Mouse (Mus musculus): ENCODE measurements at regions not wholly inside any gene's neighbourhood (a gene's known extent, or its start where the extent isn't known, plus 50 kb on each side); places are given as distances from the start of the nearest gene placed in this dataset.
"Not testable (repeated sequence)": the region's sequence is repeated elsewhere in the genome, so short reads cannot be mapped to it uniquely, and the experiment has no call there.

DNA sequence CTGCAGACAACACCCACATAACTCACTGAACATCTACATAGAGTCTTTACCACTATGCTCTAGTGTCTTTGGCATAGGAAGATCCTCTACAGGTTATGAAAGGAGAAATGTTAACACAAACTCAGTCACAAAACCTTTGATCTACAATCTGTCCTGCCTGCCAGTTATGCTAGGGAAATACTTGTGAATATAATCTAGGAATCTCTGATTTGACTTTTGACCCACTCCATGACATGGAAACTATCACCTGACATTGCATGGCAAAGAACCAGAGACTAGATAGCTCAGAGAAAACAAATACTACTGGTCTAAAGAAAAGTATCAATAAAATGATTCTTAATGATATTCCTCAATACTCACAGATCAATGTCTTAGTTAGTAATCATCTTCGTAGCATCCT, 524.3 kb upstream of the Kif18a start:
- DNase-seq (ENCODE audit: low spot score in 2 of 2), result no peak

DNA sequence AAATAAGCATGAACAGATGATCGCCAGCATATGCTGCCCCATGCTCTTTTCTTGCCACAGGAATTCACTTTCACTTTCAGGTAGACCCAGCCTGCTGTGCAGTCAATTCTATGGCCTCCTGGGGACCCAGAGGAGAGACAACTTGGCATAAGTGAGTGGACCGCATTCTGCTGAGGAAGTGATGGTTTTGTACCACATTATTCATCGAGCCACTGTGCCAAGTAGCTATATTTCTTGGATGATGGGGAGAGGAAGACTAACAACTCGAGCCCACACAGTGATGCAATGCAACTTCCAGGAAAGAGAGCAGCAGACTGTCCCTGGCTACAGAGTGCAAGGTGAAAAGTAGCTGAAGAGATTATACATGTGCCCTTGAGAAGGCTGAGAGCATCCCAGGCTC, 515.8 kb upstream of the Kif18a start:
- peak; percentile 1 for DNase-seq (ENCODE audit: low spot score in 2 of 2)

DNA sequence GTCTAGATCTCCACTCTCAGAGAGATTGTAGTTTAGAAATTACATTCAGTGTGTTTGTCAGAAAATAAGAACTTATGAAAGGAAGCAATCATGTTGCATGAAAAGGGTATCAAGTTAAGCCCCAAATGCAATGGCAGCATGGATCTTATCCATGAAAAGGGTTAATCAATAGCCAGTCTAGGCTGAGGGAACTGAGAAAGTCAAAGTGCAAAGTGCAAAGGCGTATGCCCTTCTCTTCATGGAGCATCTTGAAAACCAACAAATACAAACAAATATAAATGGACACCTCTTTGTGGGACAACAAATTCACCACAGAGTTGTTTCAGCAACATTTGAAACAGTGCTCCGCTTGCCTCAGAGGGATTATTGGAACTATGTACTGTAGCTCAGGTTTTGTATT, 514.1 kb upstream of the Kif18a start:
- no peak for DNase-seq (ENCODE audit: low spot score in 2 of 2)

DNA sequence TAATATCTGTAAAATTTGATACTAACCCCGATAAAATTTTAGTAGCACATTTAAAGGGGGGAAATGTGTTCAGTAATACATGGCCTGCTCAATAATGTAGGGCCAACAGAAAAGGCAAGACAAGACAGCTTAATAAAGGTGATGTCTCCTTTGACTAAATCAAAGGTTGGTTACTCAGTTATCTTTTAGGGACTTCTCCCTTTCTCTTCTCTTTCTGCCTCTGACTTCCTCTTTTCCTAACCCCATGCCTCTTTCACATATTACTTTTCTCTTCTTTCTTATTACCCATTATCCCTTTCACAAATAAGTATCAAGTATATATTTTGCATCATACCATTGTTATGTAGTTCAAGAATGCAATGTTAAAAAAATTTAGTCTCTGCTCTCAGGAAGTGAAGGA, 510.2 kb upstream of the Kif18a start:
- DNase-seq (ENCODE audit: low spot score in 2 of 2), result no peak

DNA sequence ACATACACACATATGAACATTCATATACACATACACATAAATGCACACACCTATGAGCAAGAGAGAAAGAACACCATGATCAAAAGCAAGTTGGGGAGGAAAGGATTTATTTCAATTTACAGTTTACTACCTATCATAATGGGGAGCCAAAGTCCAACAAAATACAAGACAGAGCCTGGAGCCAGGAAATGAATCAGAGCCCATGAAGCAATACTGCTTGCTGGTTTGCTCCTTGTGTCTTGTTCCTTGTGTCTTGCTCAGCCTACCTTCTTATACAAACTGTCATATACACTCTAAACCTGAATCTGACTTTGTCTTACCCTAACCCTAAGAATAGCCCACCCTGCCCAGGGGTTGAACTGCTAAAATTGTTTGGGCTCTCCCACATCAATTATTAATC, 497.1 kb upstream of the Kif18a start:
- DNase-seq (ENCODE audit: low spot score in 2 of 2), result no peak

DNA sequence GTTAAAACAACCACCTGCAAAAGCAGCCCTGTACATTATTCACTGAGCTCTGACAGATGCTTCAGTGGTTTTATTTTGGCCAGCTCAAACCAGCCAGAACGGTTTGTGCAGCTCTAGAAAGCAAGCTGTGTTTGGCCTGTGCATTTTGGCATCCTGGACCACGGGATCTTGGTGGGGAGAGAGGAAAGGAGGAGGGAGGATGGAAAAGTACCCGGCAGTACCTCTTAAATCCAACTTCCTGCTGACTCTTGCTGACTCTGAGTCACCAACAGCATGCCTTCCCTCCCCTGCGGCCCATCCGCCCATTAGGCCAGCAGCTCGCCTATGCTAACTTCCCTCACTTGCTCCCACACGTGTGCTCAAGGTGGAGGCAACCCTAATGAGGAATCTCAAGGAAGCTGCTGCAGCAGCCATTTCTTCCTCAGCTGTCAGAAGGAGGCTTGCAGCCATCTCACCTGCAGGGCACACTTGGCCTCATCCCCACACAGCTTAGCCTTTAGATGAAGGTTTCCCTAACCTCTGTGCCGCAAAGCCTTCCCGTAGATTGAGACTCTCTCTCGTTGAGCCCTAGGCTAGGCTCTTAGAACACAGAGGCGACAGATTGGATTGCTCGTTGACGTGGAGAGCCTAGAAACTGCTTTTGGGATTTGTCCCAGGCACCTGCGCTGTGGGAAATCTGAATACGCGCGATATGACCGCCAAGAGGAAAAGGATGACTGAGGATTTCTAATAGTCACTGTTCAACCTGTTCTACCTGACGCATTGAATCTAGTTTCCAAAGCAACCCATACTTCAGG, 495.2 kb upstream of the Kif18a start:
- peak in 1 of 2 experiments; percentile 12 for DNase-seq (ENCODE audit: low spot score in 2 of 2)

DNA sequence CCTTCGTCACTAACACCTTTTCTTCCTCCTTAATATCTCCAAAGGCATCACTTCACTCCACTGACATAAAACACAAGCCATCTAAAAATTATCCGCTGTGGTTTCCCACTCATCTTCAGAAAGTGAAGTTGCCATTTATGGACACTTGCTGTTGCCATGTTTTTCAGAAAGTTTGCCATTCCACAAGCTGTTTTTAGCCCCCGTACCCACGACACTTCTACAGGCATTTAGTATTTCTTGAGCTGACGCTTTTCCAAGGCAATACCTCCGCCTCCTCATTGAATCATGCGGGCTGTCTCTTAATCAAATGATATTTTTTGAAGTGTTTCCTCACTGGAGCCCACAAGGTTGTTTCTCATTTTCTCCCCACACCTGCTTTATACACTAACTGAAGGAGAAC, 491.4 kb upstream of the Kif18a start:
- peak; percentile 6 to 39 for DNase-seq (ENCODE audit: low spot score in 2 of 2)

DNA sequence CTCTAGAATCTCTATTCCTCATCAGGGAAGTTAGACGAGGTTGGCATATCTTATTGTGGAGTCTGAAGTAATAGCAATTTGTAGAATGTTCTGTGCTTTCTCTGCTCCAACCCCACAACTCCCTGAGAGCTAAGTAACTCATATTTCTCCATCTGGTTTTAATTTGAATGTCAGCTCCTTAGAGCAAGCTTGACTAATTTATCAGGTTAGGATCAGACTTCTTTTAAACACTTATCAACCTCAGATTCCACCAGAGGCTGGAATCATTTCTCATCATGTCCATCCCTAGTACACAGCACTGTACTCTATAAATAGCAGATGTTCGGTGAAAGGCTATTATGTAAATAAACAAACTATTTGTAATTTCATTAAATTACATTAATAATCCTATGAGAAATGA, 485.4 kb upstream of the Kif18a start:
- no peak for DNase-seq (ENCODE audit: low spot score in 2 of 2)

DNA sequence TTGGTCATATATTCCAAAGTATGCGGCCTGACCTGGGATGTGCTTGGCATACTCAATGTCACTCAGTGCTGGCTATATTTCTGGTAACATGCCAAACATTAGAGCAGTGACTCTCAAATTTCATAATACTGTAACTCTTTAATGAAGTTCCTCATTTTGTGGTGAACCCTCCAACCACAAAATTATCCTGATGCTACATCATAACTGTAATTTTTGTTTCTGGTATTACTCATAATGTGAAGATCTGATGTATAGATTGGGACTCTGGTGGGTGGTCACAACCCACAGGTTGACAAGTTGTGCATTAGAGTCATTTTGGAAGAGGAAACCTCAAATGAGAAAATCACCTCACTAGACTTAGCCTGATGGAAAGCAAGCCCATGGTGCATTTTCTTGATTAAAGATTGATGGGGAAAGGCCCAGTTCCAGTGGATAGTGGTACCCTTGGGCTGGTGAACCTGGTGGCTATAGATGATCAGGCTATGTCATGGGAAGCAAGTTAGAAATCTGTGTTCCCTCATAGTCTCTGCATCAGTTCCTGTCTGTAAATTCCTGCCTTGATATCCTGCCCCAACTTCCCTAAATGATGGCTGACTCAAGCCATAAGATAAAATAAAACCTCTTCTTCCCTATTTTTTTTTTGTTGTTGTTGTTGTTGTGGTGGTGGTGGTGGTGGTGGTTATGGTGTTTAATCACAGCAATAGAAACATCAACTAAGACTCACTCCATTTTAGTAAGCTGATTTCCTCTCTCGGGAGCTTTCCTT, 483.5 kb upstream of the Kif18a start:
- no peak for DNase-seq (ENCODE audit: low spot score in 2 of 2)

DNA sequence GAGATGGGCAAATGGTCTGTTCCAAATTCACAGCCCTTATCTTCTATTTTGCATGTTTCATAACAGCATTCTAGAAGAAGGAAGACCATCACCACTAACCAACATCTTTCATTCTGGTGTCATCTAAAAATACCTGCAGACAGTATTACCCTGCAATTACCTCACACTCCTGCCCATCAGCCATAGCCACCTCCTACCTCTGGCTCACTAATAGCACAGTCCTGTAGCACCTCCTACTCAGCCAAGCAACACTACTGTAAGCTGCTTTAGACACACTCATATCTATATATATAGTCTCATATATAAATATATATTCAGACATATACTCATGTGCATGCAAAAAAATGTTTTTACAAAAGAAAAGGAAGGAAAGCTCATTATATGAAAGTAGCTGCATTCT, 468.2 kb upstream of the Kif18a start:
- peak in 1 of 2 experiments; percentile 69 for DNase-seq (ENCODE audit: low spot score in 2 of 2)

DNA sequence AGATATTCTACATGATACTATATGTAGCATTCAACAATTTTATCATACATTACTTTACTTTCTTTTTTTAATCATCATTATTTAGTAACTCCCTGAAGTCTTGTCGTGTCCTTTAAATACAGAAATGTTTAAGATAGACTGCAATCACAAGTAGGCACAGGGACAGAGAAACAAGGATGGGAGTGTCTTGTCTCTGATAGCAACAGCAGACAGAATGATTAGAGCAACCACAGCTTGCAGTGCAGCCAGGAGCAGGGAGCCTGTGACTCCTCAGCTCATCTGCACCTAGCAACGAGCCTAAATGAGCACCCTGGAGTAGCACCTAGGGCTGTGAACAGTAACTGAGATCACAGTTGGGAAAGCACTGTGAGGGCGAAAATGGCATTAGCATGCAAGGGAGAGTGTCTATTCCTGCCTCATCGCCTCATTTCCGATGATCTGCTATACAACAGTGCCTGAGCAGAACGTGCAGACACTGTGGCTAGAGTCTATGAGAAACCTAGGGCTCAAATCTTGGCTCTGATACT, 467.4 kb upstream of the Kif18a start:
- peak in 1 of 2 experiments; percentile 54 for DNase-seq (ENCODE audit: low spot score in 2 of 2)

DNA sequence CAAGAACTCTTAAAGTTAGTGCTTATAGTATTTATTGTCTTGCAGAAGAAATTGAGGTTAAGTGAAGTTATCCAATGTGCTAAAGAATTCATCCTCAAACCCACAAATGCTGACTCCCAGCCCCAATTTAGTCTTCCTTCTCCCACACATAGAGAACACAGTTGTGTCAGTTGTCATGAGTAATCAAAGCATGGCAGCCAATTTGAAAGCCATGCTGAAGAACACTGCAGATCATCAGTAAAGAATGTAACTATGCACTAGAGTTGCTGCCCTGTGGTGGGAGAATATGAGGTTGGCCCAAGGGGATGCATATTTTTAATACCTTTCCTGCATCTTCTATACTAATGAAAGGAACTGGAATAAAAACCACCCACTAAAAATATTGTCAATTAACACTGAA, 464.0 kb upstream of the Kif18a start:
- DNase-seq (ENCODE audit: low spot score in 2 of 2), result no peak

DNA sequence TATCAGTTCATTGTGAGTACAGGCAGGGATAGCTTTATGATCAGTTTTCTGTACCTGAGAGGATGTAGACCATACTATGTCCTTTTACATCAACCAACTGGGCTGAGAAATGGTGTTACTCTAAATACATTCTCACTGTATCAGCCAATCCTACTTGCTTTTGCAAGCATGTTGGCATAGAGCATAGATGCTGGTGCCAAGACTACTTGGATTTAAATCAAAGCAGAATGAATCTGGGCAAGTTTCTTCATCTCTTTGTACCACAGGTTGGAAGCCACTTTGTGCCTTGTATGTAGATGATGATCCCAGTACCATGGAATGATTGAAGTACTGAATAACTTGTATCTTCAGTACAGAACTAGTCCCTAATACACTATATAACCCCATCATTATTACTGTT, 456.5 kb upstream of the Kif18a start:
- DNase-seq (ENCODE audit: low spot score in 2 of 2), result no peak

DNA sequence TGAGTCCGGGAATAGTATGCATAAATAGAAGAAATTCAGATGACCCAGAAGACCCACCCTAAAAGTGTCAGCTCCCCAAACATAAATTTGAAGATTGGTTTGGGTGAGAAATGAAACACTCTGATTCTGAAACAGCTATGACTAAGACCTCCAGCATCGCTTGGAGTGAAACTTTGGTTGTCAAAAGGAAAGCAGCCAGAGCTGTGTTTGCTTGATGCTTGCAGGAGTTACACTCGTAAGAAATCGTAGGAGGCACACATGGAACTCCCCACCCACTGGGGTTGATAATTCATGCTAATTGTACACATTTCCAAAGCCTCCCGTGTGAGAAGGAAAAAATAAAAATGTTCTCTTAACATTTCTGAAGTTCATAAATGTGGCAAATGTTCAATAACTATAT, 454.6 kb upstream of the Kif18a start:
- peak; percentile 27 to 37 for DNase-seq (ENCODE audit: low spot score in 2 of 2)

DNA sequence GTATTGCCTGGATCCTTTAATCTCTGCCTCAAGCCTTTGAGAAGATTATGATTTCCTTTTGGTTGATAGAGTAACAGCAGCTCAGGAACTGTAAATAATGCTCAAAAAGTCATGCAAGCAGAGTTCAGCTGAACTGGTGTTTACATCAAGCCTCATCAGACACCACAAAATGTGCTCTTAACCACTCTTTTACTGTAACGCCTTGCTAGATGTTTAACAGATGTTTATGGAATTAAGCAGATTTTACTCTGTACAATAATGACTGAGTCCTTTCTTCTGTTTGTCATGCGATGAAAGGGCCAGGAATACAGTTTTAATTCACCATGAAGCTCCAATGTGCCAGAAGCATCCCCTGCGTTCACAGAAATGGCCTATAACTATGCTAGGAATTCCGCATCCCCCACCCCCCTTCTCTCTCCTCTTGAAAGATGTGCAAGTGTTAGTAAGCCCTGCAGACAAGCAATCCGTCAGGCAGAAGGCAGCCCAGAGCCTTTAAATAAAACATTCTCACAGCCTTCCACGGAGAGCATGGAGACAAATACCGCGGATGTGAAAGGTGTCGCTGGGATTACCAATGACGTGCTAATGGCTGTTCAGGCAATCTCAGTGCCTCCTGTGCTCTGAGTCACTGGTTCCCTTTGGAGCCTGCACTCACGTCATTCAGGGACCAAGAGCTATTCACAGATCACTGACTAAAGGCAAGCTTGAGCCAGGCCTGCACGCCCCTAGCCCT, 453.3 kb upstream of the Kif18a start:
- peak in 1 of 2 experiments; percentile 16 for DNase-seq (ENCODE audit: low spot score in 2 of 2)

DNA sequence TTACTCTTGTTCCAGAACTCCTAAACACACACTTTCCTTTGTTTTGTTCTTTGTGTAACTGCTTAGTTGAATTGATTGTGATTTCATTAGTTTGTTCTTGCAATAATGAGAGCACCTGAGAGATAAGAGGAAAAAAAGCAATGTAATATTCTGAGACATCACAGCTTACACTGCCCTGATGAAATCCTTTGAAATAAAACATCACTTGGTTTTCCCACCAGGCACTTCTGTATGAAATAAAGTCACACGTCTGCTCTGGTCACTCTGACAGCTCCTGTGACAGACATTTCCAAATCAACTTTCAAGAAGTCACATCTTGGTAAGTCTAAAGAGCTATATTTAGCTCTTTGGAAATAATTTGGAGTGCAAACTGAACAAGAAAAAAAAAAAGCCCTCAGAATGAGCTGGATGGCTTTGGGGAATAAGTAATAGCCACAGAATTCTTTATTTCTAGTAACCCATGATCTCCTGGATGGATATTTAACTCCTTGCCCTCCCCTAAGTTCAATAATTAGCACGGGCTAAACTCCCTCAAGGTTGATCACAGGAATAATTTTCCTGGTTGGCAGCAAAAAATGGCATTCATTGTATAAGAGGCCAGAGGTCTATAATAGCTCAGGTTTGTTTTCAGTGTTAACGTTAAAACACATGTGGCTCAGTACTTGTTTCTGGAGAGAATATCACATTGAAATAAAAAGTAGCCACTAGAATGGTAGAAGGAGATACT, 452.4 kb upstream of the Kif18a start:
- no peak for DNase-seq (ENCODE audit: low spot score in 2 of 2)

DNA sequence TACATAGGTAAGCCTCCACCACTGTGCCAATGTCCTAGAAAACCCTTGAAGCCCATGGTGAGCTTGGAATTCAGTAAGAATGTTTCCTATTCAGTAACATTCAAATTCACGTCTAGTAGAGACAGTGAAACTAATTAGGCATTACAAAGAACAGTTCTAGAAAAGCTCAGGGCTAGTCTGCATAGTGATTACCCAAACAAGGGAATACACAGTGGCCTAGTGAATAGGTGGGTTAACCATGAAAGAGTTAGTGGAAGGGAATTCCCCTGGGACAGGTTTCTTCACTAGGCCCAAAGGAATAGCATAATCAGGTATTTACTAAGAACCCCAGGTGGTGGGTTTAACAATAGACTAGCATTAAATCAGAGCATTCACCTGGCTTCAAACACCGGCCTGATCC, 436.7 kb upstream of the Kif18a start:
- DNase-seq (ENCODE audit: low spot score in 2 of 2), result not testable (repeated sequence)

DNA sequence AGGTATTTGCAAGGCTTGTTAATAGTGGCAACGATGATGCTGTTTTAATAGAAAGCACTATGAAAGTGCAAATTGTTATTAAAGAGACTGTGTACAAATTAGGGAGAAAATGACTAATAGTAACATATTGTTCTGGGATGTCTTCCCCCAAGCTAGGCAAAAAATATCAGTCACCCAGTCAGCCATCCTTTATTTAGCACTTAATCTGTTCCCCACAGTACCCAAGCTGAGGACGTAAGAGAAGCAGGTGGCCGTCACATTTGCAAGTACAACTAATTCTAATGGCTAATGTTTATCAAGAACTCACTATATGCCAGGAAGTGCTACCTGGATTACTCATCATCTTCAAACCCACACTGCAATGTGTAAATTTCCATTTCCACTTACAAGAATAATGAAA, 432.5 kb upstream of the Kif18a start:
- DNase-seq (ENCODE audit: low spot score in 2 of 2), result no peak

DNA sequence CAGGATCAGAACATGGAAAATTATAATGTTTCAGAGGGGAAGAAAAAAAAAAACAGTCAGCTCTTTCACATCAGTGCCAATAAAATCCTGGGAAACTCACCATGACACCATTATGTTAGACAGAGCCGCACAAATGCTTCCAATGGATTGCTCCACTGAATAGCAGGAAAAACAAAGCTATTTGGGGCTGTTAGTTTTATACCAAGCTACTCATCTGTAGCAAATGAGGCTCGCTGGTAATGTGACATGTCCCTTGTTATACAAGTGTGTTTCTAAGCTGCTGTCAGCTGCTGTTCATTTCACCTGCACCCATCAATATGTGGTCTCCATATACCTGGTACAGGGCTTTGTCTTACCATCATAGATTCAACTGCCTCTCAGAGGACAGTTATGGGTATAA, 426.1 kb upstream of the Kif18a start:
- no peak for DNase-seq (ENCODE audit: low spot score in 2 of 2)

DNA sequence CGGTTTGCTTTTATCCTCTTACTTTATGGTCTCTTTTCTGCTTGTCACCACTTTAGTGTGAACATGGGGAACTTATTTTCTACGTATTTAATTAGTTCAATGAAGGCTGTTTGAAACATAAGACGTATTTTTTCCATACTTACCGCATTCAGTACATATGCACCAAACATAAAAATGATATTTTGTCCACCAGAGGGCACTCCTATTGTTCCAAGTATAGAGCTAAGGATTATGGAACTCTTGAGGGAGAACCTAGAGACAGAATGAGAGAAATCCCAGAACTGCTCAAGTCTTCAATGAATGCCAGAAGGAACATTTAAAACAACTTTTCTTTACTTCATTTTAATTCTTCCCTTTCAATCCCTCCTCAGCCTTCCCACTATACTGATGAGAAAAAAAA, 403.4 kb upstream of the Kif18a start:
- no peak for DNase-seq (ENCODE audit: low spot score in 2 of 2)

DNA sequence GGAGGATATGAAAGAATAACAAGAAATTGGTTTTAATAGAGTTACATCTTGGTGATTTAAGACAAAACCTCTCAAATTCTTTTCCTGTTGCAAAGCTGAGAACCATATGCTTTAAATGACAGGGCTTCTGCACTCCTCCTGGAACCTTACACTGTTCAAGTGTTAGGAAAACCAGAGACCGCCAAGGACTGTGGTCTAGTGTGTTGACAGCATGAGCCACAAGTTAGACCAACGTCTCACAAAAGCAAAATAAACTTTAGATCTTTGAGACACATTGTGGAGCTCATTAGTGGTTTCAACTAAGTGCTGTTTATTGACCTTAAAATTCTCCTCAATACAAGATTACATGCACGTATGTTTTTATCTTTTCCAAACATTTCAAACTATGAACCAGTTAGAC, 402.9 kb upstream of the Kif18a start:
- no peak for DNase-seq (ENCODE audit: low spot score in 2 of 2)

Data from right cerebral cortex, postnatal 36 days (tissue).